ENCODE assay signal across 29 mouse cellular contexts in the genomic region with DNA sequence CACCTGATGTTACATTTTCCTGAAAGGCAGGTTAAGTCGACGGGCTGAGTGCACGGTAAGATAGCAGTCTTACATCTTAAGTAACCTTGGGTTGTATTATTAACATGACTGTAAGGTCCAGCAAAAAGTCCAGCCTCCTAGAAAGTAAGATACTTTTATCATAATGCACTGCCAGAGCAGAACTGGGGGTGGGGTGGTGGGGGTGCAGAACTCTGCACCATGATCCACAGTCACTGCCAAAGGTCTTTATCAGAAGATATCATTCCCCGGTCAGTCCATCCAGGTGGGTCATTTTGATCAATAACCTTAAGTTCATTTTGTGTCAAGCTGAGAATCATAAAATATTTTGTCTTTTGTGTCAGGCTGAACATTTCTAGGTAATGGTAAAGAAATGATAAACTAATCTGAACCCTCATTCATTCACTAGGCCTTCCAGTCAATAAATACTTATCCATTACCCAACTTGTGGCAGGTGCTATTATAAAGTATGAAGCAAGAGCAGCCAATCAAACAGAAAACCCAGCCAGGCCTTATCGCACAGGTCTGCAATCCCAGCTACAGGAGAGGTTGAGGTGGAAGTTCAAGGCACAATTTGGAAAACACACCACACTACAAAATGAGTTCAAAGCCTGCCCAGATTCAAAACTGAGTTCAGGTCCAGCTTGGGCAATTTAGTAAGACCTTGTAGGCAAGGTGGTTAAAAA. TPM values are rescaled to one million over a fixed set of nuclear protein-coding genes. Genes with fewer than 3 reads are reported as not detected.
DNase-seq lines count a peak whose midpoint lies in the region; ATAC-seq and TF ChIP-seq lines count a peak whose summit lies in the region.
"Had no signal": no experiment of that assay in that cellular context is flagged by ENCODE, and none has a peak within 500 bp of the region (broad histone marks: within the 10 kb centered on the region; RNA-seq: fewer than 3 reads in every experiment).

No protein-coding gene starts in this region.

- no peak for TF ChIP-seq EP300 in liver, postnatal 0 days (IDR thresholded peaks at IDR 0.05; ENCODE audit: low read depth)

- no peak overlapping the region for H3K9ac ChIP-seq in liver, adult 2 months (ENCODE audit: low read depth, low read length)
- H3K9ac ChIP-seq in liver, postnatal 0 days (replicated peaks): no peak overlapping the region
- no peak overlapping the region for H3K9ac ChIP-seq in intestine, embryonic 15.5 days
- no peak overlapping the region for H3K9ac ChIP-seq in intestine, postnatal 0 days (ENCODE audit: low read depth, low read length)
- H3K9ac ChIP-seq: embryonic facial prominence, embryonic 13.5 days; embryonic facial prominence, embryonic 15.5 days; forebrain, embryonic 12.5 days had no signal

- WGBS in liver, adult 2 months: 37% methylated on average over 5 of the region's 5 CpGs
- WGBS in liver, postnatal 0 days (ENCODE audit: insufficient replicate concordance): 81% methylated on average over 5 of the region's 5 CpGs
- WGBS in intestine, embryonic 15.5 days: 86% methylated on average over 5 of the region's 5 CpGs
- 75% methylated on average over 5 of the region's 5 CpGs for WGBS in intestine, postnatal 0 days

- H3K4me2 ChIP-seq in liver, postnatal 0 days (ENCODE audit: low read depth, low read length): no peak overlapping the region
- no peak overlapping the region for H3K4me2 ChIP-seq in intestine, embryonic 15.5 days (replicated peaks)
- H3K4me2 ChIP-seq in intestine, postnatal 0 days (replicated peaks; ENCODE audit: low read depth): no peak overlapping the region
- H3K4me2 ChIP-seq: embryonic facial prominence, embryonic 13.5 days; embryonic facial prominence, embryonic 15.5 days; forebrain, embryonic 12.5 days had no signal

- no peaks in the 10 kb centered on the region for H3K9me3 ChIP-seq in liver, postnatal 0 days (ENCODE audit: low read length)
- no peaks in the 10 kb centered on the region for H3K9me3 ChIP-seq in intestine, embryonic 15.5 days
- no peaks in the 10 kb centered on the region for H3K9me3 ChIP-seq in intestine, postnatal 0 days (ENCODE audit: control insufficient read depth)
- H3K9me3 ChIP-seq: embryonic facial prominence, embryonic 13.5 days; embryonic facial prominence, embryonic 15.5 days; forebrain, embryonic 10.5 days; forebrain, embryonic 12.5 days had no signal

- intact Hi-C loops in left cerebral cortex, postnatal 14 days (cut with DNase I): no loop called here

- no peaks in the 10 kb centered on the region for H3K27me3 ChIP-seq in liver, adult 2 months (ENCODE audit: control insufficient read depth, insufficient read depth, low read length)
- H3K27me3 ChIP-seq in liver, postnatal 0 days (ENCODE audit: insufficient read depth, low read length): no peaks in the 10 kb centered on the region
- no peaks in the 10 kb centered on the region for H3K27me3 ChIP-seq in intestine, embryonic 15.5 days (replicated peaks)
- H3K27me3 ChIP-seq in intestine, postnatal 0 days (replicated peaks; ENCODE audit: control insufficient read depth, insufficient read depth, low read length): no peaks in the 10 kb centered on the region
- H3K27me3 ChIP-seq: embryonic facial prominence, embryonic 13.5 days; embryonic facial prominence, embryonic 15.5 days; forebrain, embryonic 12.5 days; Patski had no signal

- no peak for TF ChIP-seq CTCF in liver, adult 2 months (IDR thresholded peaks at IDR 0.05; ENCODE audit: low read depth, low read length)
- no peak for TF ChIP-seq CTCF in liver, postnatal 0 days (IDR thresholded peaks at IDR 0.05; ENCODE audit: low read depth)
- no peak for TF ChIP-seq CTCF in intestine, postnatal 0 days (IDR thresholded peaks at IDR 0.05; ENCODE audit: low read depth)

- TF ChIP-seq POLR2A in liver, adult 2 months (IDR thresholded peaks at IDR 0.05; ENCODE audit: extremely low read depth, insufficient read depth, low read length): no peak

- H3K4me1 ChIP-seq in liver, adult 2 months (ENCODE audit: control insufficient read depth, insufficient read depth, low read length): peaks cover 10% of the 10 kb centered on the region
- H3K4me1 ChIP-seq in liver, postnatal 0 days (ENCODE audit: insufficient read depth): no peaks in the 10 kb centered on the region
- H3K4me1 ChIP-seq in intestine, embryonic 15.5 days (replicated peaks): no peaks in the 10 kb centered on the region
- H3K4me1 ChIP-seq in intestine, postnatal 0 days (replicated peaks; ENCODE audit: control insufficient read depth, insufficient read depth, low read length): no peaks in the 10 kb centered on the region
- H3K4me1 ChIP-seq: embryonic facial prominence, embryonic 13.5 days; embryonic facial prominence, embryonic 15.5 days; forebrain, embryonic 10.5 days; forebrain, embryonic 12.5 days had no signal

- DNase-seq in liver, adult 2 months (ENCODE audit: extremely low read depth, low read depth, low spot score): peak; percentile 99
- DNase-seq in liver, postnatal 0 days: no peak
- DNase-seq in left cerebral cortex, postnatal 14 days (ENCODE audit: low spot score in 2 of 2): no peak
- no peak for DNase-seq in cerebellum, postnatal 36 days
- DNase-seq: adrenal gland, adult 8-10 months; adrenal gland, postnatal 14 days; adrenal gland, postnatal 36 days; B cell, adult 2 months; cerebellum, adult 11-12 months; cerebellum, adult 2 months; cerebellum, adult 9-10 months; cerebellum, postnatal 10 days; cerebellum, postnatal 25 days; embryo, embryonic 11 days had no signal

- no peak overlapping the region for H3K4me3 ChIP-seq in liver, adult 2 months (ENCODE audit: insufficient read depth, low read depth, low read length)
- no peak overlapping the region for H3K4me3 ChIP-seq in liver, postnatal 0 days (ENCODE audit: low read depth, low read length)
- H3K4me3 ChIP-seq in intestine, embryonic 15.5 days (replicated peaks): no peak overlapping the region
- H3K4me3 ChIP-seq in intestine, postnatal 0 days (ENCODE audit: low read depth, low read length): no peak overlapping the region
- H3K4me3 ChIP-seq: embryonic facial prominence, embryonic 13.5 days; embryonic facial prominence, embryonic 15.5 days; erythroblast, embryonic 14.5 days; forebrain, embryonic 10.5 days; forebrain, embryonic 12.5 days had no signal

- no peaks in the 10 kb centered on the region for H3K79me2 ChIP-seq in liver, adult 2 months (ENCODE audit: control insufficient read depth, insufficient read depth, low read length)

- peak overlapping the region; percentile 56; the same call in 1 of the 2 replicates for H3K27ac ChIP-seq in liver, adult 2 months (replicated peaks; ENCODE audit: insufficient read depth, low read depth, low read length)
- H3K27ac ChIP-seq in liver, postnatal 0 days (ENCODE audit: low read depth): no peak overlapping the region
- no peak overlapping the region for H3K27ac ChIP-seq in intestine, embryonic 15.5 days
- no peak overlapping the region for H3K27ac ChIP-seq in intestine, postnatal 0 days (ENCODE audit: low read depth, low read length)
- H3K27ac ChIP-seq: embryonic facial prominence, embryonic 13.5 days; embryonic facial prominence, embryonic 15.5 days; forebrain, embryonic 10.5 days; forebrain, embryonic 12.5 days had no signal

- ATAC-seq in liver, postnatal 0 days: no peak
- peak; percentile 80 for ATAC-seq in intestine, embryonic 15.5 days
- peak; percentile 61 for ATAC-seq in intestine, postnatal 0 days
- ATAC-seq: activated CD4-positive, CD25-positive, alpha-beta regulatory T cell, adult 4 months; CD4-positive, CD25-positive, alpha-beta regulatory T cell, adult 4 months; forebrain, embryonic 14.5 days; forebrain, embryonic 16.5 days; Patski had no signal

- H3K36me3 ChIP-seq in liver, adult 2 months (ENCODE audit: control insufficient read depth, insufficient read depth, low read length): no peaks in the 10 kb centered on the region
- H3K36me3 ChIP-seq in liver, postnatal 0 days (replicated peaks; ENCODE audit: insufficient read depth, low read length): no peaks in the 10 kb centered on the region
- no peaks in the 10 kb centered on the region for H3K36me3 ChIP-seq in intestine, embryonic 15.5 days
- no peaks in the 10 kb centered on the region for H3K36me3 ChIP-seq in intestine, postnatal 0 days (ENCODE audit: control insufficient read depth, insufficient read depth)
- H3K36me3 ChIP-seq: embryonic facial prominence, embryonic 13.5 days; embryonic facial prominence, embryonic 15.5 days; forebrain, embryonic 10.5 days; forebrain, embryonic 12.5 days; G1E had no signal

RNA-seq across cellular contexts. Expression of a gene that starts 12.7 kb away (rescaled TPM):
- total RNA-seq in liver, adult 2 months (2014; rRNA removed): not detected in 2 replicates
- not detected in 2 replicates for polyA plus RNA-seq in liver, adult 2 months (2012; rRNA removed)
- 0.05 and 0.12 TPM in 2 replicates for polyA plus RNA-seq in liver, postnatal 0 days (2015; fragmentation: Nextera tagmentation; extraction: Ambion mirVana)
- 0.45 and 0.58 TPM in 2 replicates for polyA plus RNA-seq in intestine, embryonic 15.5 days (2015; fragmentation: Nextera tagmentation; extraction: Ambion mirVana)
- polyA plus RNA-seq in intestine, postnatal 0 days (2015; fragmentation: Nextera tagmentation; extraction: Ambion mirVana): 0.10 TPM in 1 of 2 replicates, not detected in the other
- total RNA-seq in left cerebral cortex, postnatal 14 days (2021): 100 to 1,000 TPM; 158 to 185 TPM
- total RNA-seq: CH12.LX; common myeloid progenitor, adult 5-6 weeks had no signal
- polyA plus RNA-seq: activated CD4-positive, CD25-positive, alpha-beta regulatory T cell, adult 4 months; CD4-positive, CD25-positive, alpha-beta regulatory T cell, adult 4 months; embryonic facial prominence, embryonic 13.5 days; erythroblast, embryonic 14.5 days; G1E; Patski had no signal
